Mouse (Mus musculus): ENCODE results near the gene Csrnp3.

- TF ChIP-seq POLR2A (IDR thresholded peaks at IDR 0.05; ENCODE audit: insufficient read depth, low read depth, low read length) = no peak
- no peak for TF ChIP-seq CTCF (IDR thresholded peaks at IDR 0.05)
- TF ChIP-seq EP300 (IDR thresholded peaks at IDR 0.05; ENCODE audit: insufficient read depth, low read depth, low read length) = no peak
Observed at GRCm38 (mm10) chr2:65993371-65993770, 147.8 kb downstream of the Csrnp3 start.
